Mouse (Mus musculus) hematopoietic stem cell, adult 5-6 weeks (primary cell): ENCODE measurements around the gene Zfp580. TPM values are rescaled to one million over a fixed set of nuclear protein-coding genes. Genes with fewer than 3 reads are reported as not detected.
"Not testable (repeated sequence)": the region's sequence is repeated elsewhere in the genome, so short reads cannot be mapped to it uniquely, and the experiment has no call there.

Experiments
- ATAC-seq, 2 experiments: fragments of 125-278 bp in 1 of 2; replicated peaks in 1 of 2; 2 replicates each; pipeline ENCODE4 v1.8.0; 2016 to 2017; ENCODE audit warnings: inconsistent platforms in 2 of 2, mild to moderate bottlenecking in 2 of 2, moderate number of reproducible peaks in 2 of 2, low read depth in 1 of 2, moderate TSS enrichment in 1 of 2; ENCODE audit not compliant: low FRiP score in 2 of 2, poor library complexity in 2 of 2, severe bottlenecking in 2 of 2, insufficient read depth in 1 of 2, low TSS enrichment in 1 of 2
- total RNA-seq: library from RNA; stranded (forward); fragments of 172-1452, 232-1000 nt; gene quantifications from 2 replicates; pipeline ENCODE4 v1.2.3, GENCODE M21; 2017

The Zfp580 gene
- 2.1 and 2.4 TPM in 2 replicates for total RNA-seq

GRCm38 (mm10) chr7:5051193-5052192, at the start of gene Zfp580:
Gene Zfp580, plus strand, starts transcription at chr7:5051538.
- peak; percentile 48 to 52; a peak in 3 of 4 replicates for ATAC-seq

GRCm38 (mm10) chr7:5002876-5003275, 48.5 kb upstream of the Zfp580 start:
- not testable (repeated sequence) for ATAC-seq

GRCm38 (mm10) chr7:5008229-5008628, 43.1 kb upstream of the Zfp580 start:
- no peak for ATAC-seq

GRCm38 (mm10) chr7:5012681-5013513, 38.4 kb upstream of the Zfp580 start:
- ATAC-seq: no peak

GRCm38 (mm10) chr7:5014251-5015117, 36.9 kb upstream of the Zfp580 start, which contains the start of the genes Zfp524 and Fiz1:
Gene Zfp524, plus strand, starts transcription at chr7:5014415.
Gene Fiz1, minus strand, starts transcription at chr7:5014697.
- peak; percentile 61 to 66 for ATAC-seq

GRCm38 (mm10) chr7:5015118-5016001, 36.0 kb upstream of the Zfp580 start, which contains the start of gene Gm44973:
Gene Gm44973, plus strand, starts transcription at chr7:5015496.
- ATAC-seq: peak; percentile 66 to 69

GRCm38 (mm10) chr7:5016057-5016456, 35.3 kb upstream of the Zfp580 start:
- ATAC-seq: no peak

- no peak for ATAC-seq
Measured at GRCm38 (mm10) chr7:5016920-5017319, 34.4 kb upstream of the Zfp580 start.

- ATAC-seq: no peak
Measured at GRCm38 (mm10) chr7:5017352-5017751, 34.0 kb upstream of the Zfp580 start.

GRCm38 (mm10) chr7:5017931-5018330, 33.4 kb upstream of the Zfp580 start:
- ATAC-seq: no peak

- not testable (repeated sequence) for ATAC-seq
Measured at GRCm38 (mm10) chr7:5019576-5019975, 31.8 kb upstream of the Zfp580 start.

GRCm38 (mm10) chr7:5020000-5020681, 31.2 kb upstream of the Zfp580 start, which contains the start of the genes Zfp865 and Ccdc106:
Gene Zfp865, plus strand, starts transcription at chr7:5020376.
Gene Ccdc106, plus strand, starts transcription at chr7:5020553.
- peak; percentile 87 to 88 for ATAC-seq

GRCm38 (mm10) chr7:5020685-5021084, 30.7 kb upstream of the Zfp580 start:
- no peak for ATAC-seq

GRCm38 (mm10) chr7:5021197-5021596, 30.1 kb upstream of the Zfp580 start:
- ATAC-seq: no peak

GRCm38 (mm10) chr7:5029543-5029942, 21.8 kb upstream of the Zfp580 start:
- no peak for ATAC-seq
